ENCODE assay signal across 8 mouse cellular contexts in genomic region chr12:107952318-107952724, GRCm38 (mm10). TPM values are rescaled to one million over a fixed set of nuclear protein-coding genes. Genes with fewer than 3 reads are reported as not detected.
DNase-seq lines count a peak whose midpoint lies in the region; ATAC-seq and TF ChIP-seq lines count a peak whose summit lies in the region.

No protein-coding gene starts in this region.

- ATAC-seq in lung, postnatal 0 days = no peak
- no peak for ATAC-seq in kidney, embryonic 16.5 days (ENCODE audit: low FRiP score, low TSS enrichment)
- ATAC-seq in megakaryocyte-erythroid progenitor cell, adult 5-6 weeks (replicated peaks; ENCODE audit: low FRiP score, low TSS enrichment, poor library complexity, severe bottlenecking) = no peak

- no peaks in the 10 kb centered on the region for H3K9me3 ChIP-seq in lung, postnatal 0 days (ENCODE audit: low read length)
- no peaks in the 10 kb centered on the region for H3K9me3 ChIP-seq in kidney, embryonic 16.5 days (ENCODE audit: low read length)

- TF ChIP-seq EP300 in lung, postnatal 0 days (IDR thresholded peaks at IDR 0.05) = no peak

- H3K9ac ChIP-seq in lung, postnatal 0 days (replicated peaks; ENCODE audit: low read depth) = no peak overlapping the region
- H3K9ac ChIP-seq in kidney, embryonic 16.5 days (replicated peaks; ENCODE audit: low read length) = 0 out of 2 replicates have a peak overlapping the region, but pooled peaks have one; percentile 2

- H3K4me2 ChIP-seq in lung, postnatal 0 days (replicated peaks; ENCODE audit: low read depth, low read length) = 0 out of 2 replicates have a peak overlapping the region, but pooled peaks have one; percentile 20
- H3K4me2 ChIP-seq in kidney, embryonic 16.5 days (replicated peaks; ENCODE audit: low read depth, low read length) = peak overlapping the region; percentile 50

- no peaks in the 10 kb centered on the region for H3K27me3 ChIP-seq in lung, postnatal 0 days (replicated peaks; ENCODE audit: insufficient read depth, low read length)
- H3K27me3 ChIP-seq in kidney, embryonic 16.5 days (ENCODE audit: insufficient read depth, low read length) = no peaks in the 10 kb centered on the region

- TF ChIP-seq CTCF in lung, postnatal 0 days (IDR thresholded peaks at IDR 0.05) = no peak

- H3K36me3 ChIP-seq in lung, postnatal 0 days (ENCODE audit: insufficient read depth, low read length) = no peaks in the 10 kb centered on the region
- H3K36me3 ChIP-seq in kidney, embryonic 16.5 days (ENCODE audit: insufficient read depth, low read length) = no peaks in the 10 kb centered on the region

- no peak overlapping the region for H3K27ac ChIP-seq in lung, postnatal 0 days (ENCODE audit: low read length)
- H3K27ac ChIP-seq in kidney, embryonic 16.5 days (ENCODE audit: low read length) = no peak overlapping the region

- DNase-seq in cerebellum, postnatal 10 days = peak; percentile 37 to 44
- no peak for DNase-seq in cerebellum, adult 9-11 months
- DNase-seq in lung, postnatal 0 days (ENCODE audit: low spot score) = no peak
- DNase-seq in lung, adult 18-20 months = no peak
- peak; percentile 54 for DNase-seq in retina, postnatal 1 day
- DNase-seq in thymus, postnatal 25 days = no peak

- 57% methylated on average over 20 of the region's 20 CpGs for WGBS in lung, postnatal 0 days
- 27% methylated on average over 20 of the region's 20 CpGs for WGBS in kidney, embryonic 16.5 days

- H3K4me1 ChIP-seq in lung, postnatal 0 days (ENCODE audit: insufficient read depth, low read depth, low read length) = no peaks in the 10 kb centered on the region
- H3K4me1 ChIP-seq in kidney, embryonic 16.5 days (ENCODE audit: insufficient read depth, low read length) = peaks cover 21% of the 10 kb centered on the region

- no peak overlapping the region for H3K4me3 ChIP-seq in lung, postnatal 0 days (ENCODE audit: low read depth, low read length)
- peak overlapping the region; percentile 26 for H3K4me3 ChIP-seq in kidney, embryonic 16.5 days (ENCODE audit: low read length)

RNA-seq across cellular contexts. Expression of gene Bcl11b, which starts 51.1 kb away (rescaled TPM):
- polyA plus RNA-seq in lung, postnatal 0 days (2015; fragmentation: Nextera tagmentation; extraction: Ambion mirVana) = 0.44 and 0.46 TPM in 2 replicates
- polyA plus RNA-seq in kidney, embryonic 16.5 days (2015; fragmentation: Nextera tagmentation; extraction: Ambion mirVana) = 2.6 TPM in 2 replicates
- 0.59 and 0.62 TPM in 2 replicates for total RNA-seq in megakaryocyte-erythroid progenitor cell, adult 5-6 weeks (2014; fragmentation: Nextera tagmentation)
- 0.19 and 2.0 TPM in 2 replicates for total RNA-seq in megakaryocyte-erythroid progenitor cell, adult 5-6 weeks (2017)

Comparison
In these comparisons a context has a peak if more than half of its experiments do, and no peak if none do; other contexts are left out.
1. DNase-seq: peak in cerebellum, postnatal 10 days (2 of 2) and retina, postnatal 1 day (single experiment); none in cerebellum, adult 9-11 months (single experiment), lung, postnatal 0 days (single experiment), lung, adult 18-20 months (0 of 2) and thymus, postnatal 25 days (single experiment).